Mouse (Mus musculus) kidney, adult 8-10 months (tissue): ENCODE measurements around the gene Sec24a.
A peak's percentile ranks its signal among the peaks of the same experiment; 100 is the strongest.
"Not testable (repeated sequence)": the region's sequence is repeated elsewhere in the genome, so short reads cannot be mapped to it uniquely, and the experiment has no call there.

Experiments used
- DNase-seq, 2 experiments: peaks; one replicate each; pipeline ENCODE4 v3.0.0; 2022

Gene Sec24a

DNA sequence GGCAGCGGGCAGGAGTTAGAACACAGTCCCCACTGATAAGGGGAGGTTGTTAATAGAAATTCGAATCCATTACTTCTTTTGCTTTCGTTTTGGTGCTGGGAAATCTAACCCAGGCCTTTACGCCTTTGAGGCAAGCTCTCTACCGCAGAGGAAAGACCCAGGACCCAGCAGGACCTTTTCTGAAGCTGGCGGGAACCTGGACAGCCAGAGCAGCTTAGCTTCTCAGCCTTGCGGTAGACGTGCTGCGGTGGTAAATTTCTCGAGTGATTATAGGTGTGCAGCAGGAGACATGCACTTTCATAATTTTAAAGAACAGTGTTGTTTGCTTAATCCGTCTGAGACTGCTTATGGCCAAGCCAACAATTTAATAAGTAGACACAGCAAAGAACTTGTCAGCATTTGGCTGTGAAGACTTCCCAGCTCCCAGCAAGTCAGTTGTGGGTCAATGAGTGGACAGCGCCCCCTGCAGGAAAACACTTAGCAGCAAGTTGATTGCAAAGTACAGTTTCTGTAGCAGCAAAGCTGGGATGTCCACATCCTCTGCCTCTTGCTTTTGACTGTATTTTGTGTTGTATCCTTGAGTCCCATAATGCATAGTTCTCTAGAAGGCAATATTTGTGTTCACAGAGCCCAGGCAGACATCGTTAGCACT is 82.0 kb downstream of the Sec24a start:
- DNase-seq, result peak; percentile 81 to 90

DNA sequence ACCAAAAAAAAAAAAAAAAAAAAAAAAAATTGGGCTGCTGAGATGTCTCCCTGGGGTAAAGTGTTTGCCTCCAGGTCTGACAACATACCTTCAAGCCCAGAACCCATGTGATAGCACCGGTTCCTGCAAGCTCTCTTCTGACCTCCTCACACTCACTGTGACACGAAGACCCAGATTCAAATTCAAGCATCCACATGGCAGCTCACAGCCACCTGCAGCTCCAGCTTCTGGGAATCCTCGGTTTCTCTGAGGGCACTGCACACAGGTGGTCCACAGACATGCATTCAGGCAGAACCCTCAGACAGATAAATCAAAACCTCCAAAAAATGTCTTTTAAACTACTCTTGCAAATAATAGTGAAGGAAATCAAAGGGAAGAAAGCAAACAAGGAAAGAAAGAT is 84.0 kb downstream of the Sec24a start:
- no peak for DNase-seq

DNA sequence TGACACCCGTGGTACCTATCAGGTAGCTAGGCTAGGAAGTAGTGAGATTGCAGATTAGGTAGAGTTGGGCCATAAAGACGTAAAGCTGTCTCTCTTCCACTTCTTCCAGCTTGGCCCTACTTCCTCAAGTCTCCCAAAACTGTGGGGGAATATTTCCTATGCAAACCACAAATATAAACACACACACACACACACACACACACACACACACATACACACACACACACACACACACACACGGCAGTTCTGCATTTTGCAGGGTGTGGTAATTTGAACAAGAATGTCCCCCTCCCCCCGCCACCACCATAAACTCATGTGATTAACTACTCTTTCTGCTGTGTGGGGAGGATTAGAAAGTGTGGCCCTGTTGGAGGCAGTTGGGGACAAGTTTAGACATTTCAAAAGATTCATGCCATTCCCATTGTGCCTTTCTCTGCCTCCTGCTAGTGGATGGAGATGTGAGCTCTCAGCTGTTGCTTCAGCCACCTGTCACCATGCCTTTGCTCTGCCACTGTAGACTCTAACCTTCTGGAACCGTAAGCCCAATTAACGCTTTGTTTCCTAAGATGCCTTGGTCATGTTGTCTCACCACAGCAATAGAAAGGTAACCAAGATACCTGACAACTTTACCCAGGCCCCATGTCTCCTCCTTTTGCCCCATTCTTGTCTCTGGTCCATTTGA is 85.6 kb downstream of the Sec24a start:
- no peak for DNase-seq

DNA sequence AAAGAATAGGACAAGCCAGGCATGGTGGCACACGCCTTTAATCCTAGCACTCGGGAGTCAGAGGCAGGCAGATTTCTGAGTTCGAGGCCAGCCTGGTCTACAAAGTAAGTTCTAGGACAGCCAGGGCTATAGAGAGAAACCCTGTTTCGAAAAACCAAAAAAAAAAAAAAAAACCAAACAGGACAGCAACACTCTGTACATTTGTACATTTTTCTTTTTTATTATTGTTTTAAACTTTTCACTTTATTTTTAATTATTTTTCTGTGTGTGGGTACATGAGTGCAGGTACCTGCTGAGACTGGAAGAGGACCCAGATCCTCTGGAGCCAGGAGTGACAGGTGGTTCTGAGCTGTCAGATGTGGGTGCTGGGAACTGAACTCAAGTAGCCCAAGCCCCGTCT is 88.0 kb downstream of the Sec24a start:
- DNase-seq, result no peak

DNA sequence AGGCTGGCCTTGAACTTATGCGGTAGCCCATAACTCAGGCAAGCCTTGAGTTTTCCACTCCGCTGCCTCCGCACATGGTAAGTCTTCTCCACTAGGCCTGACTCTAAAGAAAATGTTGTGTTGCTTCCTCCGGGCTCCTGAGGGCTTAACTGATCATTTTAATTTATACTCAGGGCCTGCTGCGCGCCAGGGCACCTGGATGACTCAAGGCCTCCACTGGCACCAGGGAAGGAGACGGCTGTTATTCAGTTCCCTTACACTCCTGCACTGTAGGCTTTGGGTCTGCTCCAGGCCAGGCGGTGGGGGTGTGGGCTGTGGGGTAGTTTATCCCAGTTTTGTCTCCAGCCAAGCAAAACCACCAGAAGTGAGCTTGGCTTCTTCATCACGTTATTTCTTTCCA is 90.1 kb downstream of the Sec24a start:
- peak; percentile 37 to 47 for DNase-seq

DNA sequence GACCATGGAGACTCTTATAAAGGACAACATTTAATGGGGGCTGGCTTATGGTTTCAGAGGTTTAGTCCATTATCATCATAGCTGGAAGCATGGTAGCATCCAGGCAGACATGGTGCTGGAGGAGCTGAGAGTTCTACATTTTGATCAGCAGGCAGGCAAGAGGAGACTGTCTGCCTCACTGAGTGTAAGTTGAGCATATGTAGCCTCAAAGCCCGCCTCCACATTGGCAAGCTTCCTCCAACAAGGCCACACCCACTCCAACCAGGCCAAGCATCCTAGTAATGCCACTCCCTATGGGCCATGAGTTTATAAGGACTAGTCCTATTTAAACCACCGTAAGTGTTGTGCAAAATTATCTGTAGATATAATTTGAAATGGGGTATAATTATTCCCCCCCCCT is 92.1 kb downstream of the Sec24a start:
- DNase-seq, result no peak

DNA sequence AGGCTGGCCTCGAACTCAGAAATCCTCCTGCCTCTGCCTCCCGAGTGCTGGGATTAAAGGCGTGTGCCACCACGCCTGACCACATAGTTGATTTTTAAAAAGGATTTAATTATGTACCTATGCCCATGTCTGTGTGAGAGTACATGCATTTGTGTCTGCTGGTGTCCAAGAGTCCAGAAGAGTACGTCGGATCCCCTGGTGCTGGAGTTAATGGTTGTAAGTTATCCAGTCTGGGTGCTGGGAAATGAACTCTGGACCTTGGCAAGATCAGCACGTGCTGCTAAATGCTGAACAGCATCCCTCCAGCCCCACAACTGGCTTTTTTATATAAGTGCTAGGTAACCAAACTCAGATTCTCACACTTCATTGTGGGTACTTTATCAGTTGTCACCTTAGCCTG is 92.6 kb downstream of the Sec24a start:
- DNase-seq, result no peak

DNA sequence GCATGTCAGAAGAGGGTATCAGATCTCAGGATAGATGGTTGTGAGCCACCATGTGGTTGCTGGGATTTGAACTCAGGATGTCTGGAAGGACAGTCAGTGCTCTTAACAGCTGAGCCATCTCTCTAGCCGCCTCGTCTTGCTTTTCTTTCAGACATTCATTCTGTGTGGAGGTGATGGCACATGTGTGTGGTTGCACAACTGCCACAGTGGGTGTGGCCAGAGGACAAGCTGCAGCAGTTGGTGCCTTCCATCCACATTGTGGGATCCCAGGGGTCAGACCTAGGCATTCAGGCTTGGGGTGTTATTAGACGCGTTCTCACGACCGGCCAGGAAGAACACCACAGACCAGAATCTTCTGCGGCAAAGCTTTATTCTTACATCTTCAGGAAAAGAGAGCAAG is 98.7 kb downstream of the Sec24a start:
- DNase-seq, result not testable (repeated sequence)

DNA sequence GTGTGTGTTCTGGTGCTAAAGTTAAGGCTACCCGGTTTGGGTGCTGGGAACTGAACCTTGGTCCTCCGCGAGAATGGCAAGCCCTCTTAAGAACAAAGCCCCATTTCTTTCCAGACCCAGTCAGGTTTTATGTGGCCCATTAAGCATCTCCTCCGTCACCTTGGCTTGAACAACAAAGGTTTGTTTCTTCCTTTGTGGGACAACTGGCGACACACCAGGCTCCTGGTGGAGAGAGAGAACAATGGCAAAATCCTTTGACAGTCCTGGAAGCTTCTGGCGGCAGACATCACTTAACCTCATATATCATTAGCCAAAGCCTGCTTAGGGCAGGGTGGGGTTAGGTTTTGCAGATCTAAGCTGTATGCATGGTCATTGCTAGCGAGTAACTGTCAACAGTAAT is 100.8 kb downstream of the Sec24a start:
- no peak for DNase-seq

DNA sequence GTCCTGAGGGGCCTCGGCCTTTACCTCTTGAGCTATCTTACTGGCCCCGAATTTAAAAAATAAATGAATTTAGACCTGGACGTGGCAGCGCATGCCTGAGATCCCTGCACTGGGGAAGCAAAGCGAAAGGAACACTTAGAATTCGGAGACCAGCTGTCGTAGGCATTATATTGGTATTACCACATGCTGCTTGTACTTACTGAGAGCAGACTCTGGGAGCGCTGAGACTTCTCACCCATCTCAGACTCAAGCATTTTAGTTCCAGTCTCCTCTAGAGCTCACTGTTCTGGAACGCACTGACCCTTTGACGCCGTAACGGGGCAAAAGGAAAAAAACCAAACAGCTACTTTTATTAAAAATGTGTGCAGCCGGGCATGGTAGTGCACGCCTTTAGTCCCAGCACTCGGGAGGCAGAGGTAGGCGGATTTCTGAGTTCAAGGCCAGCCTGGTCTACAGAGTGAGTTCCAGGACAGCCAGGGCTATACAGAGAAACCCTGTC is 101.5 kb downstream of the Sec24a start:
- peak in 1 of 2 experiments; percentile 41 for DNase-seq

DNA sequence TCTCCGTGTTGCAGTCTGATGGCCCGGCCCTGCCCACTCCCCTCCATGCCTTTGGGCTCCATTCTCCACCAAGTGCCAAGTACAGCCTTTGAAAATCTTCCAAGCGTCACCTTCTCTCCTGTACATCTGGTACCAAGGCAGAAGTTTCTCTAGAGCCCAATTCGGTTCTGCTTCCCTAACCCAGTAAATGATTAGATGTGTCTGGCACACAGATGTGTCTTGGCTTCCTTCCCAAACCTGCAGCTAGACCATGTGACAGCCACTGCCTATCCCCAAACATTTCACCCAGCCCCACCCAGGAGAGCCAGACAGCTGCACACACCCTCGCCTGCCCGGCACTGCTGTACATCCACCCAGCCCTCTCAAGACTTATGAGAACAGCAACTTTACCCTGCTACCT is 104.7 kb downstream of the Sec24a start:
- peak; percentile 93 to 96 for DNase-seq

DNA sequence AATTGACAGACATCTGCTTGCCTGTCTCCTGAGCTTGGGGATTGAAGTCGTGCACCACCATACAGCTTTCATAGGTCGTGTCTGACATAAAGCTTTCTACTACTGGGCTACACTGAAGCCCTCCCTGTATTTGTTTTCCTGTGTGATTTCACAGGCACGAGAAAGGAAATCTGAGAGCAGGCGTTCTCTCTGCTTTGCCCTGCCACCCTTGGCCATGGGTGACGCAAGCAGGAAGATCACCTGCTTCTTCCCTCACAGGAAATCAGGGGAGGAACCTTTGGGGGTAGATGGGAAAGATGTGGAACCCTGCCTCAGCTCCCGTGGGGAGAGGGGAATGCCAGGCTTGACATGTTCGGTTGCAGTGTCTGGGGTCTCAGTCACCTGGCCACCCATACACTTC is 105.1 kb downstream of the Sec24a start:
- no peak for DNase-seq

DNA sequence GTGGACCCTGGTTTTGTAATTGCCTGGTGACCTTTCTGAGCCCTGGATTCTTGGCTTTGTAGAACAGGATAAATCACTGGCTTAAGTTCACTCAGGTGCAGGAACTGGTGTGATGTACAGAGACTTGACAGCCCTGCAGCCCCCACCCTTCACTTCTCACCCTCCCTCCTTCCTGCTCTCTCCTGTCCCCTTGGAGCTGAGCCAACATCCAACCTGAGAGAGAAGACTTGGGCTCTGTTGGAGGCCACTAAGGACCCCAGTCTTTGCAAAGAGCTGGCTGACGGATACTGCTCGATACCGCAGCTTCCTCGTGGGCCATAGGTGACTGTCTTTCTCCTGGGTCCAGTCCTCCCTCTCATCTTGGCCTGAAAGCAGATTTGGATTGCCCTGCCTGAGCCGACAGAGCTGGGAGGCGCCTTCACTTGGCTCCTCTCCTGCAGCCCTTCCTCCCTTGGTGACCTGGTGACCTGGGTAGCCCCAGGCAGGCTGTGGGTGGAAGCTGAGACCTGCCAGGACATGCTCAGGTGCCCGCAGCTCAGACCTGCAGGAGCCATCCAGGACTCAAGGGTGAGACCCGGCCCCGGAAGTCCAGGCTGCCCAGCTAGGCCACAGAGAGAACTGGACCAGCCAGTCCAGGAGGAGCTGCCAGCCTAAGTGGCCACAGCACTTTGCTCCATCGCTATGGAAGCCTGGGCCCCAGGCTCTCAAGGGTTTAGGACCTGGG is 106.5 kb downstream of the Sec24a start:
- DNase-seq, result peak; percentile 85 to 92

DNA sequence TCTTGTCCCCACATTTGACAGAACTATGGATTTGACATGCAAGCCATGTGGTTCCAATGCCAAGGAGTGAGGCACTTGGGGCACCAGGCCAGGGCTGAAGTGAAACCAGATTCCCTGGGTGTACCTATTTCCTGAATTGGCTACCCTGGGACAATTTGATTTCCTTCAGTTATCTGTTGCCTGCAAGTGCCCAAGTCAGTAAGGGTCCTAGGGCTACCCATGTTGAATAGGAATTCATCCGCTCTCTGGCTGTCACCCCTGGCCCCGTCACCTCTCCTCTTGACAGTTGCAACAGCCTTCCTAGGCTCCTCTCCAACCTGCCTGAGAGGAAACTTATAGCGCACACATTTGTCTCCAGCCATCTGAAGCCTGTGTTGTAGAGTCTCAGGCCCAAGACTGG is 108.5 kb downstream of the Sec24a start:
- DNase-seq, result no peak

DNA sequence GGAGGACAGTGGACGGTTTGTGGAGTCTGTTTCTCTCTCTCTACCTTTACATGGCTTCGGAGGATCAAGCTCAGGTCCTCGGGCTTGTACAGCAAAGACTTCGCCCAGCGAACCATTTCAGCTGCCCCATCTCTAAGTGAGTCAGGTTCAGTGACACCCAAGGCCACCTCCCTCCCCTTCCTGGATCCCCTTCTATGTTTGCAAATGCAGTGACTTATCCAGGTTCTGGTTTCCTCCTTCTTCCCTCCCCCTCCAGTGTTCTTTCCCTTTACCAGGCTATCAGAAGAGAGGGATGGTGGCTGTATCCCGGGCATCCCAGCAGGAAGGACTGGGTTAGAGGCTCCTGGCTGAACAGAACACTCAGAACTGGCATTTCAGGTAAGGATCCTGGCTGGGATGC is 109.7 kb downstream of the Sec24a start:
- no peak for DNase-seq

DNA sequence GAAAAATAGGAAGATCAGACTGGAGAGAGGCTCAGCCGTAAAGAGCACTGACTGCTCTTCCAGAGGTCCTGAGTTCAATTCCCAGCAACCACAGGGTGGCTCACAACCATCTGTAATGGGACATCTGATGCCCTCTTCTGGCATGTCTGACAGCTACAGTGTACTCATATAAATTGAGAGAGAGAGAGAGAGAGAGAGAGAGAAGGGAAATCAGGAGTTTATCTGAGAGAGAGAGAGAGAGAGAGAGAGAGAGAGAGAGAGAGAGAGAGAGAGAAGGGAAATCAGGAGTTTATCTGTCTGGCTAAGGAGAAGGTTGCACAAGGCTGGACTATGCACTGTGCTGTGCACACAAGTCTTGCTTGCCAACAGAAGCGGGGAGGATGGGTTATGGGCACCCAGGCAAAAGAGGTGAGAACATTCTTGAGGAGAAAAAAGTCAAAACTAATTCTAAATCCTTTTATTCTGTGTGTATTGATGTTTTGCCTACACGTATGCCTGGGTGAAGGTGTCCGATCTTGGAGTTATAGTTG is 110.5 kb downstream of the Sec24a start:
- DNase-seq, result peak in 1 of 2 experiments; percentile 65

DNA sequence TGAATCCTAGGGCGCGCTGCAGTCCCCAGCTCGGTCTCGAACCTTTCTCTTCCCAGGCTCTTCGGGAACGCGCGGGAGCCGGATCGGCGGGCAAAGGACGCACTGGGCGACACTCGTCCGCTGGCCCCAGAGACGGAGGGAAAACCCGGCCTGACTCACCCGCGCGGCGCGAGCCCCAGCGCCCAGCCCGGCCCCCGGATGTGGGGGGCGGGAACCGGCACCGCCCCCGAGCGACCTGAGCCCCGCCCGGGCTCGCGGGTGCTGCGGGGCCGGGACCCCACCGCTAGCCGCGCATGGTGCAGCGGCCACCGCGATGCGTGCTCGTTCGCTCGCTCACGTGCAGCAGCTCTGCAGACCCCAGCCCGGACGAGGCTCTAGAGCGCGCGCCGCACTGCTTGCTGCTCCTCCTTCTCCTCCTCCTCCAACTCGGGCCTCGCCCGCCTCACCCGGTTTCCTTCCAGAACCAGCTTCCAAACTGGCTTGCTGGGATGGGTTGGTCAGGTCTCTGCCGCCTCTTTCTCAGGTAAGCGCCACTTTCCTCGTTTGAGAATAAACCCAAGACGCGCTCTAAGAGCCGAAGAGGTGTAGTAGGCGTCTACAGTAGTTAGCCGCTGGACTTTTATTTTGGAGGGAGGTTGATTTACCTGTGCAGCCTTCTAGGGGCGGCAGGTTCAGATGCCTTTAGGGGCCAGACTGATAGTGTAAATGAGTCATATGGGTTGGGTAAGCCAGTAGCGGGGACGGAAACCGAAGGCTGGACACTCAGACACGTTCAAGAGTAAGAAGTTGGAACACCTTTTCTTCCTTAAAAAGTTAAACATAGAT is 112.5 kb downstream of the Sec24a start, which contains the start of the genes N4bp3 and D930048N14Rik:
Gene N4bp3 (minus strand): TSS at position 152 of the 825 bp plus-strand sequence.
Gene D930048N14Rik (plus strand): TSS at position 264 of the 825 bp plus-strand sequence.
- DNase-seq, result peak; percentile 60 to 76

DNA sequence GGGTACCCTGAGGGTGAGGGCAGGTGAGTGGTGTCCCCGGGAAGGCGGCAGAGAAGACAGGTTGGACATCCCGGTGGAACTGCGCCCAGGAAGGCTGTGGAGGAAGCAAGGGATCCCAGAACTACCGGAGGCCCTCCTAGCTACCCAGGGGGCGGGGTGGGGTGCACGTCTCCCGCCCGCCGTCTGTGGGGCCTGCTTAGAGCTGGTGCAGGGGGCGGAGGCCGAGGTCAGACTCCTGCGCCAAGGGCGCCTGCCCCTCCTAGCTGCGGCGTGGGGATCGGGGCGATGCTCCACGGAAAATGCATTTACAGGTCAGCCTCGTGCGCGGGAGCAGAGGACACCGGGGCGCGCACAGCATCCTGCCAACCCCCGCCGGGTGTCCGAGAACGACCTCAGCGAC is 113.2 kb downstream of the Sec24a start:
- no peak for DNase-seq

DNA sequence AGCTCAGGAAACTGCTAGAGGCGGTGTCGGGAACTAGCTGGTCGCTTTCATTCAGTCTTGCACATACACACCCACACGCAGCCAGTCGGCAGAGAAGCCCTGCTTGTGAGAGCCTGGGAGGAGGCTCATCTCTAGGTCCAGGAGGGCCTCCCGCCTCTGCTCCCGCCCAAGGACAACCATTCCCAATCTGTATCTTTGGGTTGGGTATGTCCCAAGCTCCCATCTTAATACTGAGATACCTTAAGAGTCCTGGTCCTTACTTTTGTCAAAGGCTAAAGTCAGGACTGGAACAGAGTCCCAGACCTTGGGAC is 113.6 kb downstream of the Sec24a start:
- DNase-seq, result no peak

DNA sequence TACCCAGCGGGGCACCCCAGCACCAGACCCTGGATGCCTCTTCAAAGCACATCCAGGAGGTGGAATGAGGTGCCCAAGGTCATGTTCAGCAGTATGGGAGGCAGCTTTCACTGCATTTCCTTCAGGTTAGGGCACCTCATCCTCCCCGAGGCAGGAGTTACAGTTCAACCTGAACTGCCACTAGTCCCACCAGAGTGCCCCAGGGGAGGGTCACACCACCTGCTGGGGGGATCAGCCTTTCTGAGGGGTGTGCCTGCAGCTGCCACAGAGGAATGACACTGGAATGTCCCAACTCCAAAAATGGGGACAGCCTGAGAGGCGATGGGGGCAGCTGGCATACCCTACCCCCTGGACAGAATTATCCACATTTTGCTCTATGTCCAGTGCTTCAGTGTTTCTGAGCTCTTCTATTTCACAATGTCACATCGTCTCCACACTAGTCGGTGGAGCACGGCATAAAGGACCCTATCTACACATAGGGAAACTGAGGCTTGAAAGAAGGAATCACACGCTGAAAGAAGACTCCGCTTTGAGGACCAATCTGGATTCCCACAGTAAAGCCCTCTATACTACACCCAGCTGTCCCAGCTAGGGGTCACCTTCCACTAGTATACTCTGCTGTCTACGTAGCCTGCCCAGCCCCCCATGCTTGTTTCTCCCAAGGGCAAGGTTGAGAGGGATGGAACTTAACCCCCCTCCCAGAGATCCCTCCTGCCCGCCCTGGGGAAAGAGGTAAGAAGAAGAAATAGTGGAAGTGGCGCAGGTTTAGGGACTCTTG is 114.1 kb downstream of the Sec24a start:
- no peak for DNase-seq

DNA sequence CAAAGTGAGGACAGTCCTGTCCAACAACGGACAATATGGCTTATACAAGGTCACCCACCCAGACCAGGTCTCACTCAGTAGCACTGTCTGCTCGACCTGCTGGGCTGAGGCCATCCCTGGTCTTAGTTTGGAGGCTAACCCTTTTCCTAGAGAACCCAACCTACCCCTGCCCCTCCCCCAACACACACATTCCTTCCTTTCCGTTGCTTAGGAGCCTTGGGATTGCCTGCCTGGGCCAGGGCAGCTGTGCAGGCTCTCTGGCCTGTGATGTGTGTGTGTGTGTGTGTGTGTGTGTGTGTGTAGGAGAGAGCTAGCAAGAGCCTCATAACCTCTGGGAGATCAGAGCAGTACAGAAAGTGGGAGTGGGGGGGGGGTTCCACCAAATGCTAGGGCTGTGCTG is 114.9 kb downstream of the Sec24a start:
- DNase-seq, result no peak
